Mouse (Mus musculus): ENCODE measurements around the gene Gm20388. TPM values are rescaled to one million over a fixed set of nuclear protein-coding genes. Genes with fewer than 3 reads are reported as not detected.

Gene Gm20388
- polyA plus RNA-seq, 2 experiments = 8.5 TPM; not detected in 1

DNA sequence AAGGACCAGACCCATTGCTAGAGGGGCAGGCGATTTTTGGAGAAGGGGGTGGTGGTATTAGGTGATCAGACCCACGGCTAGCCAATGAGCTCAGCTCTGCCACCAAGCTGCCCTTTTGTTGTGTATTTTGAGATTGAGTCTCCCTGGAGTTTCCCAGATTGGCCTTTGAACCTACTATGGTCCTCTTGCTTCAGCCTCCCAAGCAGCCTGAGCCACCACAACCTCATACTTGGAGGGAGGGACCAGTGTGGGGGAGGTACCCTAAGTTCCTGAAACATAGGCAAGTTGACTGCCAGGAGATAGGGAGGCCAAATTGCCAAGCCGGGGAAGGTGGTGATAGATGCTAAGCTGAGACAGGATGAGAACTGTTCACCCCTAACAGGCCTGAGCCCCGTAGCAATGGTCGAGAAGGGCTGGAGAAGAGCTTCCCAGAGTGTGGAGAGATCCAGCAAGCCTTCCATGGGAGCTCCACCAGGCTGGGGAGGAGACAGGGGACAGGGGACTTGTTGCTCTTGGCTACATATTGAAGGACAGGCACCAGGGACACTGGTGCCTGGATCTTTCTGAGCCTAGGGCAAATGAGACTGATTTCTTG lies 600.3 kb downstream of the Gm20388 start:
- Histone ChIP-seq H3K4me3 (ENCODE audit: insufficient read depth in 1 of 2, low read depth in 2 of 2, low read length in 2 of 2) (no peak overlapping the region), H3K4me1 (replicated peaks; ENCODE audit: control insufficient read depth in 2 of 2, insufficient read depth in 2 of 2, low read length in 1 of 2) (peaks cover 21 to 35% of the 10 kb centered on the region in 2 experiments), H3K9ac (replicated peaks) (no peak overlapping the region), H3K4me2 (ENCODE audit: low read depth) (no peak overlapping the region), H3K27ac (no peak overlapping the region), H3K9me3 (ENCODE audit: control insufficient read depth, low read length) (no peaks in the 10 kb centered on the region), H3K36me3 (replicated peaks; ENCODE audit: control insufficient read depth, insufficient read depth, low read depth) (no peaks in the 10 kb centered on the region; the same call in 1 of the 2 replicates), H3K27me3 (ENCODE audit: control insufficient read depth, insufficient read depth, low read length) (no peaks in the 10 kb centered on the region)
- ATAC-seq (ENCODE audit: insufficient read depth) (no peak), DNase-seq (ENCODE audit: low read depth in 3 of 3, low spot score in 3 of 3) (no peak)
- no peak for TF ChIP-seq EP300 (IDR thresholded peaks at IDR 0.05; ENCODE audit: low read depth)
- TF ChIP-seq CTCF (IDR thresholded peaks at IDR 0.05; ENCODE audit: low read depth) = no peak
- WGBS (ENCODE audit: insufficient replicate concordance) = 39% methylated on average over 5 of the region's 5 CpGs

GRCm38 (mm10) chr8:120511737-120512136 lies 601.1 kb downstream of the Gm20388 start:
- Histone ChIP-seq H3K9me3 (ENCODE audit: control insufficient read depth, low read length) (no peaks in the 10 kb centered on the region), H3K9ac (replicated peaks) (no peak overlapping the region), H3K4me2 (ENCODE audit: low read depth) (no peak overlapping the region), H3K27me3 (ENCODE audit: control insufficient read depth, insufficient read depth, low read length) (no peaks in the 10 kb centered on the region), H3K4me1 (replicated peaks; ENCODE audit: control insufficient read depth in 2 of 2, insufficient read depth in 2 of 2, low read length in 1 of 2) (peaks cover 21 to 38% of the 10 kb centered on the region in 2 experiments), H3K4me3 (ENCODE audit: insufficient read depth in 1 of 2, low read depth in 2 of 2, low read length in 2 of 2) (no peak overlapping the region), H3K36me3 (replicated peaks; ENCODE audit: control insufficient read depth, insufficient read depth, low read depth) (no peaks in the 10 kb centered on the region; the same call in 1 of the 2 replicates), H3K27ac (no peak overlapping the region)
- 68% methylated on average over 8 of the region's 8 CpGs for WGBS (ENCODE audit: insufficient replicate concordance)
- DNase-seq (ENCODE audit: low read depth in 3 of 3, low spot score in 3 of 3) (no peak), ATAC-seq (ENCODE audit: insufficient read depth) (no peak)
- no peak for TF ChIP-seq EP300 (IDR thresholded peaks at IDR 0.05; ENCODE audit: low read depth)
- no peak for TF ChIP-seq CTCF (IDR thresholded peaks at IDR 0.05; ENCODE audit: low read depth)

GRCm38 (mm10) chr8:120512326-120512725 lies 601.7 kb downstream of the Gm20388 start:
- Histone ChIP-seq H3K4me1 (replicated peaks; ENCODE audit: control insufficient read depth in 2 of 2, insufficient read depth in 2 of 2, low read length in 1 of 2) (peaks cover 21 to 38% of the 10 kb centered on the region in 2 experiments), H3K9me3 (ENCODE audit: control insufficient read depth, low read length) (no peaks in the 10 kb centered on the region), H3K27ac (no peak overlapping the region), H3K36me3 (replicated peaks; ENCODE audit: control insufficient read depth, insufficient read depth, low read depth) (no peaks in the 10 kb centered on the region; the same call in 1 of the 2 replicates), H3K9ac (replicated peaks) (no peak overlapping the region), H3K4me2 (ENCODE audit: low read depth) (no peak overlapping the region), H3K4me3 (ENCODE audit: insufficient read depth in 1 of 2, low read depth in 2 of 2, low read length in 2 of 2) (no peak overlapping the region), H3K27me3 (ENCODE audit: control insufficient read depth, insufficient read depth, low read length) (no peaks in the 10 kb centered on the region)
- no peak for TF ChIP-seq EP300 (IDR thresholded peaks at IDR 0.05; ENCODE audit: low read depth)
- TF ChIP-seq CTCF (IDR thresholded peaks at IDR 0.05; ENCODE audit: low read depth) = no peak
- WGBS (ENCODE audit: insufficient replicate concordance) = 74% methylated on average over 11 of the region's 11 CpGs
- DNase-seq (ENCODE audit: low read depth in 3 of 3, low spot score in 3 of 3) (no peak), ATAC-seq (ENCODE audit: insufficient read depth) (no peak)

GRCm38 (mm10) chr8:120513145-120513544 lies 602.5 kb downstream of the Gm20388 start:
- peaks cover 21 to 38% of the 10 kb centered on the region in 2 experiments for H3K4me1 ChIP-seq (replicated peaks; ENCODE audit: control insufficient read depth in 2 of 2, insufficient read depth in 2 of 2, low read length in 1 of 2)
- no peaks in the 10 kb centered on the region for H3K9me3 ChIP-seq (ENCODE audit: control insufficient read depth, low read length)
- no peaks in the 10 kb centered on the region for H3K27me3 ChIP-seq (ENCODE audit: control insufficient read depth, insufficient read depth, low read length)
- no peak overlapping the region for H3K4me3 ChIP-seq (ENCODE audit: insufficient read depth in 1 of 2, low read depth in 2 of 2, low read length in 2 of 2)
- no peak overlapping the region for H3K9ac ChIP-seq (replicated peaks)
- no peak overlapping the region for H3K27ac ChIP-seq
- ATAC-seq (ENCODE audit: insufficient read depth) (no peak), DNase-seq (ENCODE audit: low read depth in 3 of 3, low spot score in 3 of 3) (no peak)
- 58% methylated on average over 6 of the region's 6 CpGs for WGBS (ENCODE audit: insufficient replicate concordance)
- no peaks in the 10 kb centered on the region; the same call in 1 of the 2 replicates for H3K36me3 ChIP-seq (replicated peaks; ENCODE audit: control insufficient read depth, insufficient read depth, low read depth)
- no peak overlapping the region for H3K4me2 ChIP-seq (ENCODE audit: low read depth)
- TF ChIP-seq CTCF (IDR thresholded peaks at IDR 0.05; ENCODE audit: low read depth) (no peak), EP300 (IDR thresholded peaks at IDR 0.05; ENCODE audit: low read depth) (no peak)

DNA sequence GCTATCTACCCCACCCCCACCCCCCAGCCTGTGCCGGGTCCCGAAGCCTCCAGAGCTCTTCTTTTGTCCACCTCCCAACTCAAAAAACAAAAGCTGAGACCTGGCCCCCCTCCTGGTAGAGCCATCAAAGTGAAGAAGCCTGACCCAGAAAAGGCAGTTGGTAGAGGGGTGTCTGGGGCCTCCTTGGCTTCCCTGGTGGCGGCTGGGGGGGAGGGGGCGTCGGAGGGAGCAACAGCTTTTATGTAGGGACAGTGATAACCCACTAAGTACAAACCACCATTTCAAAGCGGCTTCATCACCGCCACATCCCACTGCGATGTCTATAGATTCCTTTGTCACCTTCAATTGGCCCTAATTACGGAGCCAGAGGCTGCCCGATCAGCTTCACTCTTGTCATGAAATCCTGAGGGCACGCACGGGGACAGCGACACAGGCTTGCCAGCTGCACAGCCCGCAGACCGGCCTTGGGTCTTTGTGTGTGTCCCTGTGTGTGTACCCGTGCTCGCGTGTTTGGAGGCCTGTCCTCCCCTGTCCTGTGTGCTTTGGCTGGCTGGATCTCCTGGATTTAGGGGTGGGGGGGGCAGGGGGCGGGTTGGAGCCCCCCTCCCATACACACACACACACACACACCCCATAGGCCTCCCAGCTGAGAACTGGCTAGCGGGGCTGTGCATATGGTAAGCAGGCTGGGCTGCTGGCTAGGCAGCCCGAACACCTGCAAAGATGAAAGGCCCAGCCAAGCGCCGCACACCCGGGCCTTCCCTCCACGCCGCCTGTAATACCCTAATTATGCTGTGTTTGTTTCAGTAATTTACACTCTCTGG lies 603.2 kb downstream of the Gm20388 start:
- DNase-seq (ENCODE audit: low read depth in 3 of 3, low spot score in 3 of 3) (no peak), ATAC-seq (ENCODE audit: insufficient read depth) (no peak)
- Histone ChIP-seq H3K4me2 (ENCODE audit: low read depth) (no peak overlapping the region), H3K9ac (replicated peaks) (no peak overlapping the region), H3K27ac (no peak overlapping the region), H3K4me1 (replicated peaks; ENCODE audit: control insufficient read depth in 2 of 2, insufficient read depth in 2 of 2, low read length in 1 of 2) (peaks cover 17 to 31% of the 10 kb centered on the region in 2 experiments), H3K27me3 (ENCODE audit: control insufficient read depth, insufficient read depth, low read length) (no peaks in the 10 kb centered on the region), H3K4me3 (ENCODE audit: insufficient read depth in 1 of 2, low read depth in 2 of 2, low read length in 2 of 2) (no peak overlapping the region), H3K9me3 (ENCODE audit: control insufficient read depth, low read length) (no peaks in the 10 kb centered on the region), H3K36me3 (replicated peaks; ENCODE audit: control insufficient read depth, insufficient read depth, low read depth) (no peaks in the 10 kb centered on the region; the same call in 1 of the 2 replicates)
- no peak for TF ChIP-seq CTCF (IDR thresholded peaks at IDR 0.05; ENCODE audit: low read depth)
- TF ChIP-seq EP300 (IDR thresholded peaks at IDR 0.05; ENCODE audit: low read depth) = no peak
- 68% methylated on average over 26 of the region's 26 CpGs for WGBS (ENCODE audit: insufficient replicate concordance)

Data from liver, embryonic 14.5 days (tissue).